Mouse (Mus musculus) spleen, adult 2 months (tissue): ENCODE results near the gene Trip10. TPM values are rescaled to one million over a fixed set of nuclear protein-coding genes. Genes with fewer than 3 reads are reported as not detected.
"Not testable (repeated sequence)": the region's sequence is repeated elsewhere in the genome, so short reads cannot be mapped to it uniquely, and the experiment has no call there.

ENCODE experiments used
- DNase-seq, 2 experiments: peaks; one replicate each; pipeline versions ENCODE4 v3.0.0 to v3.0.0-alpha.2; 2012 to 2021; ENCODE audit warnings: low spot score in 2 of 2, low read depth in 1 of 2
- H3K27ac ChIP-seq: fragments of 200-500 bp; 2 replicates; pipeline ENCODE4 v1.5.1; 2012; ENCODE audit warnings: low read length, inconsistent platforms; ENCODE audit not compliant: insufficient read depth
- H3K27me3 ChIP-seq: fragments of 200-500 bp; 2 replicates; pipeline ENCODE4 v1.6.1; 2012; ENCODE audit warnings: mild to moderate bottlenecking, moderate library complexity, low read length, inconsistent platforms; ENCODE audit not compliant: control insufficient read depth, insufficient read depth
- H3K36me3 ChIP-seq: fragments of 200-500 bp; 2 replicates; pipeline ENCODE4 v1.6.1; 2012; ENCODE audit warnings: mild to moderate bottlenecking, low read length, inconsistent platforms; ENCODE audit not compliant: control insufficient read depth, insufficient read depth
- H3K4me1 ChIP-seq: fragments of 200-500 bp; 2 replicates; pipeline ENCODE4 v1.6.1; 2011; ENCODE audit warnings: inconsistent platforms; ENCODE audit not compliant: control insufficient read depth, insufficient read depth, insufficient read length
- H3K4me3 ChIP-seq: fragments of 200-500 bp; 2 replicates; pipeline ENCODE4 v1.5.1; 2011; ENCODE audit warnings: mild to moderate bottlenecking, inconsistent platforms; ENCODE audit not compliant: insufficient read depth, insufficient read length; ENCODE audit errors: extremely low read depth
- CTCF ChIP-seq: fragments of 200-500 bp; IDR thresholded peaks from 2 replicates; pipeline ENCODE4 v1.5.1; 2011; ENCODE audit warnings: mild to moderate bottlenecking, inconsistent platforms; ENCODE audit not compliant: insufficient read depth, insufficient read length, insufficient replicate concordance; ENCODE audit errors: extremely low read depth
- POLR2A ChIP-seq: fragments of 200-500 bp; IDR thresholded peaks from 2 replicates; pipeline ENCODE4 v1.6.1; 2011; ENCODE audit warnings: low read depth, low read length, inconsistent platforms
- WGBS: fragments of 180-500 bp; shearing (Covaris S2); methylation state at CpG from one replicate; pipeline ENCODE4 v1.1.7; 2018; 5-methylcytosine and 5-hydroxymethylcytosine counted together
- polyA plus RNA-seq: library from polyadenylated mRNA; depleted of rRNA; stranded (reverse); fragments of >200 nt; gene quantifications from 2 replicates; pipeline ENCODE4 v1.2.3, GENCODE M21; 2012

The Trip10 gene
- polyA plus RNA-seq, 1 experiment: 10.5 TPM

DNA sequence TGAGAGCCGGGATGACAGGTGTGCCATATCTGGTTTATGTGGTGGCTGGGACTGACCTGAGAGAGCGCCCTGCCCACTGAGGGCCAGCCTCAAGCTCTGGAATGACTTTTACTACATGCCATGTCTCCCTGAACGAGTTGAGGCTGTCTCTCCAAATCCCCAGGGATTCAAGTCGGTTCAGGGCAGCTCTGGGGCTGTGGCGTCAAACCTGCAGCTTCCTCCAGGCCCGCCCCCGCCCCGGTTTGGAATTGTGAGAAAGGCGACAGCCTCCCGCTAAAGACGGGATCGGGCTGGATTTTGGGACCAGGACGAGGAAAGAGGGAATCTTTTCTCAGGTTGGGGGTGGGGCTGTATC lies 26.7 kb downstream of the Trip10 start:
- Histone ChIP-seq H3K4me3 (peak overlapping the region; percentile 75), H3K36me3 (no peaks in the 10 kb centered on the region), H3K27ac (peak overlapping the region; percentile 95), H3K27me3 (no peaks in the 10 kb centered on the region), H3K4me1 (peaks cover 16% of the 10 kb centered on the region; the same call in 1 of the 2 replicates)
- DNase-seq: no peak
- TF ChIP-seq POLR2A: no peak
- no peak for TF ChIP-seq CTCF
- WGBS: 2% methylated on average over 13 of the region's 13 CpGs

DNA sequence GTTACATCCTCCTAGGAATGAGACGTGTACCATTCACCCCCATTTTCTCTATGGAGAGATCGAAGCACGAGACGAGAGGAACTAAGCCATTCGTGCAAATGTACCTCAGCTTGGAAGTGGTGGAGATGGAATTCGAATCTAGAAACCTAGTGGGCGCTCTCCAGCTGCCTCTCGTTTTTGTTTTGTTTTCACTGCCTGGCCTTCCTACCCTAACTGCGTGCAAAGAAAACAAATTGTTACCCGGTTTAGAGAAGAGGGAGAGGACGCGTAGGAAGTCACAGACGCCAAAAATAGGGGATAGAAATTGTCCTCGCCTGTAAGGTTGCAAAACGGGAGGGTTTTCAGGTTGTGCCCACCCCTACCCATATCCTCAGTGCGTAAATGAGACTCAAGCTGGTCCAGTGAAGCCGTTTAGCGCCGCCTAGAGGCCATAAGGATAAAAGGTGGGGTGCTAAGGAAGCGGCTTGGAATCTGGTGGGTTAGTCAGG lies 27.4 kb downstream of the Trip10 start:
- no peaks in the 10 kb centered on the region for H3K27me3 ChIP-seq
- peaks cover 23% of the 10 kb centered on the region; the same call in 1 of the 2 replicates for H3K4me1 ChIP-seq
- WGBS: under 1% methylated on average over 20 of the region's 20 CpGs
- TF ChIP-seq POLR2A: no peak
- TF ChIP-seq CTCF: peak; percentile 73; the same call in 1 of the 2 replicates
- no peaks in the 10 kb centered on the region; the same call in 1 of the 2 replicates for H3K36me3 ChIP-seq
- H3K27ac ChIP-seq: peak overlapping the region; percentile 74
- DNase-seq: peak; percentile 67 to 76
- peak overlapping the region; percentile 72 for H3K4me3 ChIP-seq

DNA sequence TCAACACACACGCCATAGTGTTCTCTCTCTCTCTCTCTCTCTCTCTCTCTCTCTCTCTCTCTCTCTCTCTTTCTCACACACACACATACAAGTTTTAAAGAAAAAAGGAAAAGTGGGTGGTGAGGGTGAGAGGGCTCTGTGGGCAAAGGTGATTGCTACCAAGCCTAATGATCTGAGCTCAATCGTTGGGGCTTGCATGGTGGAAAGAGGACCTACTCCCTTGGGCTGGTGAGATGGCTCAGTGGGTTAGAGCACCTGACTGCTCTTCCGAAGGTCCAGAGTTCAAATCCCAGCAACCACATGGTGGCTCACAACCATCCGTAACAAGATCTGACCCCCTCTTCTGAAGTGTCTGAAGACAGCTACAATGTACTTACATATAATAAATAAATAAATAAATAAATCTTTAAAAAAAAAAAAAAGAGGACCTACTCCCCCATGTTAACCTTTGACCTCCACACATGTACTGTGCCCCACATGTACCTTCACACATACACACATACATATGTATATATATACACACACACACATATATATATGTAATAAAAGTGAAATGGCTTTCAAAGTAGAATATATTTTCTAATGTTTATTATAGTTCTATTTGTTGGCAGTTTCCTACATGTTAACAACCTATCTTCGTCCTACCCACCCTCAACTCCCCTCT lies 28.5 kb downstream of the Trip10 start:
- DNase-seq, H3K36me3 ChIP-seq, H3K27me3 ChIP-seq, H3K4me3 ChIP-seq: not testable (repeated sequence)
- H3K4me1 ChIP-seq: peaks cover 26% of the 10 kb centered on the region; the same call in 1 of the 2 replicates
- 78% methylated on average over 5 of the region's 5 CpGs for WGBS
- peak overlapping the region; percentile 93; the same call in 1 of the 2 replicates for H3K27ac ChIP-seq

DNA sequence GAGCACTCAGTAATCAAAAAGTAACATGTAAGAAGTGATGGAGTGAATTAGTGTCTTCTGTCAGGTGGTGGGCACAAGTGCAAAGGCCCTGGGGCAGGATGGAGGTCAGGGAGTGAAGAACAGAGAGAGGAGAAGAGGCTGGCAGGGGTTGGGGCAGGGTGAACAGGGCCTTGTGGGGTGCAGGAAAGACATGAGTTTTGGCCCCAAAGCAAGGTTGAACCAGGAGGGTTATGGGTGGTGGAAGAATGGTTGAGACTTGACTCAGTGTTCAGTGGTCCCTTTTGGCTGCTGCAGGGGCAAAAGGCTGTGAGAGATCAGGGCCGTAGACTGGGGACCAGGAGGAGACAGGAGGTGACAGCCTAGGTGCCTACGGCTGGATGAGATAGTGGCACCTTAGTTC lies 29.3 kb downstream of the Trip10 start:
- Histone ChIP-seq H3K4me1 (peaks cover 32% of the 10 kb centered on the region; the same call in 1 of the 2 replicates), H3K27ac (peak overlapping the region; percentile 93), H3K27me3 (no peaks in the 10 kb centered on the region), H3K4me3 (peak overlapping the region; percentile 18; the same call in 1 of the 2 replicates), H3K36me3 (peaks cover 2% of the 10 kb centered on the region; the same call in 1 of the 2 replicates)
- WGBS: 5% methylated on average over 2 of the region's 2 CpGs
- DNase-seq: no peak
- no peak for TF ChIP-seq CTCF
- TF ChIP-seq POLR2A: no peak

DNA sequence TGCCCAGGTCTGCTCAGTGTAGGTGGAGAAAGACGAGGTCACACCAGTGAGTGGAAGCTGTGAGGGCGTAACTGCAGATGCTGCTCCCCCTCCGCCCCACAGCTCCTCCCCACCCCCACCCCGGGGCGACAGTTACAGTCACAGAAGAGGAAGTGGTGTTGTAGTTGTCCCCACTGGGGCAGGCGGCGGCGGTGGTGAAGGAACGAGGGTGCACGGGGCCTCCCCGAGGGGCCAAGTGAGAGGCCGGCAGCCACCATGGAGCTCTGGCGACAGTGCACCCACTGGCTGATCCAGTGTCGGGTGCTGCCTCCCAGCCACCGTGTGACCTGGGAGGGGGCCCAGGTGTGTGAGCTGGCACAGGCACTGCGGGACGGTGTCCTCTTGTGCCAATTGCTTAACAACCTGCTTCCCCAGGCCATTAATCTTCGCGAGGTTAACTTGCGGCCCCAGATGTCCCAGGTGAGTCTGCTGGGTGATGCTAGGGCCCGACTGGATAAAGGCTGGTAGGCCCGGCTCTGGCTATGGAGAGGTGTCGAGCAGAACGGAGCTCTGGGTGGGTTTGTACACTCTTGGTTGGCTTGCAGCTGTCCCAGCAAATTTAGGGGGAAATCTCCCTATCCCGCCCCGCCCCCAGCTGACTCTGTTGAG lies 29.8 kb downstream of the Trip10 start, which contains the start of gene Vav1:
Gene Vav1 (plus strand): TSS at position 158 of the 648 bp plus-strand sequence.
- H3K27ac ChIP-seq: peak within 1 kb of the TSS; percentile 99
- no peaks in the 10 kb centered on the region for H3K27me3 ChIP-seq
- peak within 1 kb of the TSS; percentile 92 for H3K4me3 ChIP-seq
- 7% methylated on average over 26 of the region's 26 CpGs for WGBS
- DNase-seq: peak; percentile 76 to 89
- H3K4me1 ChIP-seq: peaks cover 38% of the 10 kb centered on the region; the same call in 1 of the 2 replicates
- no peak for TF ChIP-seq CTCF
- TF ChIP-seq POLR2A: peak; percentile 91
- peaks cover 2% of the 10 kb centered on the region; the same call in 1 of the 2 replicates for H3K36me3 ChIP-seq

DNA sequence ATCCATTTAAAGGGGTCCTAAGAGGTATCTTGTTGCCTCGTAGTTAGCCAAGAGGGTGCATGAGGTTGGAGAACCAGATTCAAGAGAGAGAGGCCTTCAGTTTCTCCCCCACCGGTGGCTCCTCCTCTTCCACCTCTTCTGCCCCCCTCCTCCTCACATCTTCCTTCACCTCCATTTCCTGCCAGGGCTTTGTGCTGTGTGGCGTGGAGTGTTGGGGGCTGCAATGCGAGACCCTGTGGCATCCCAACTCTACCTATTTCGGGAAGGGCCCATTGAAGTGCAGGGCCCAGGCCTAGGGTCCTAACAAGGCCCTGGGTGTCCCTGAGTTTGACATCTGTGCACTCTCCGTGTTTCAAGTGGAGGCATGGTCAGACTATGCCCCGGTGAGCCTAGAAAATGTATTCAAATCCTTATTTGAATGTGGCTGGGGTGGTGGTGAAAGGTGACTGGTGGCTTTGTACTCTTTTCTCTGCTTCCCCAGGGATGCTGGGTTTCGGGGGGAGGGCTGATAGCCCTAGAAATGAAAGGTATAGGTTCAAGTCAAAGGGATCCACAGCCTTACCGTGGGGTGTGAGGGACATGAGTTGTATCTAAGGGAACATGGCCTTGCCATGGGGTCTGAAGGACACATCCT lies 30.5 kb downstream of the Trip10 start:
- Histone ChIP-seq H3K27me3 (no peaks in the 10 kb centered on the region), H3K36me3 (peaks cover 2% of the 10 kb centered on the region; the same call in 1 of the 2 replicates), H3K4me3 (peak overlapping the region; percentile 92), H3K27ac (peak overlapping the region; percentile 99), H3K4me1 (peaks cover 44% of the 10 kb centered on the region; the same call in 1 of the 2 replicates)
- no peak for TF ChIP-seq CTCF
- no peak for TF ChIP-seq POLR2A
- DNase-seq: peak in 1 of 2 experiments; percentile 59
- WGBS: 5% methylated on average over 9 of the region's 9 CpGs
